Mouse (Mus musculus) cerebellum, adult 2 months (tissue): ENCODE measurements at regions not wholly inside any gene's neighbourhood (a gene's known extent, or its start where the extent isn't known, plus 50 kb on each side); places are given as distances from the start of the nearest gene placed in this dataset.

ENCODE experiments used
- CTCF ChIP-seq: fragments of 200-500 bp; IDR thresholded peaks from 2 replicates; pipeline ENCODE4 v1.5.1; 2011; ENCODE audit warnings: low read depth, mild to moderate bottlenecking, control low read depth, low read length, moderate library complexity, borderline replicate concordance; ENCODE audit not compliant: insufficient read depth
- POLR2A ChIP-seq: fragments of 200-500 bp; IDR thresholded peaks from 2 replicates; pipeline ENCODE4 v1.6.1; 2011; ENCODE audit warnings: low read length, control low read depth, borderline replicate concordance; ENCODE audit not compliant: insufficient read depth

DNA sequence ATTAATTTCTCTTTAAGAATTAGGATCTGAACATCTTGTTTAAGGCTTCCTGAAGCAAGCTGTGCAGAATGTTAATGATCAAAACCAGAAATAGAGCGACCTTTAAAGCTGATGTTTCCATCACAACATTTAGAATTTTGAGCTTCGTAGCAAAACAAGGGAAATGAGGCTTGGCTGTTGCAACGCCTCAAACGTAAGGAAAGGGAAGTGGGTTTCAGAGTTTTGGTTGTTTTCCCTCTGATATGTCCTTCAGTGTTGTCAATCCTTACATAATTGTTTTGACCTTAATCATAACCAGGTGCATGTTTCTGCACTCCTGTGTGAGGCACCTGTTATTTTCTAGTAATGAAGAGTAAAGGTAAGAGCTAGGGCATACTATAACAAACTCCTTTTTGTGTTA lies 445.3 kb downstream of the Bckdhb start:
- TF ChIP-seq CTCF, result no peak
- no peak for TF ChIP-seq POLR2A
